Mouse (Mus musculus): ENCODE data around the gene Clpb. TPM values are rescaled to one million over a fixed set of nuclear protein-coding genes. Genes with fewer than 3 reads are reported as not detected.

Gene Clpb
- polyA plus RNA-seq, 1 experiment from 2014 or later = 48.0 TPM

DNA sequence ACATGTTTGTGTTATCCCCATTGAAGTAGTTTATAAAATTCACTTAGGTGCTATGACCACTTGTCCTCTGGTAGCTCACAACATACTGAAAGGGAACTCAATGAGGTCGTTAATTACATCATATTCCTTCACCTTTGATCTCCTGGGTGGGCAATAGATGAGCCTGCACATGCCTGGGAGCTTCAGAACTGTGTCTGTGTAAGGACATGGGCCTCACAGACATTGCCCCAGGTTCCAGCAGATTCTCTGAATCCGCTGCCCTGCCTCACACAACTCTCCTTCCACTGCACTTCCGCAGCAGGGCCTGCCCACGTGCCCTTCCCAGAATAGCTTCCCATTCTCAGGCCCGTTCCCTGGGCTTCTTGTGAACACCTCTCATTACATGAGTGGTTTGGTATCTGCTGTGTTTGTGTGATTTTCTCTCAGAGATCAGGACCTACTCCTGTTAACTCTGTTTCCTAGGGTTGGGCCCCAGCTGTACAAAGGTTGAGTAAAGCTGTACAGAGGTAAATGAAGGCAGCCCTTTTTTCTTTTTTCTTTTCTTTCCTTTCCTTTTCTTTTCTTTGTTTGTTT lies 104.0 kb downstream of the Clpb start:
- Histone ChIP-seq H3K36me3 (no peaks in the 10 kb centered on the region), H3K4me1 (peaks cover 25% of the 10 kb centered on the region), H3K27ac (no peak overlapping the region), H3K4me2 (replicated peaks) (no peak overlapping the region), H3K4me3 (no peak overlapping the region), H3K9me3 (no peaks in the 10 kb centered on the region), H3K27me3 (no peaks in the 10 kb centered on the region), H3K9ac (no peak overlapping the region)
- ATAC-seq (ENCODE audit: insufficient number of reproducible peaks, insufficient read depth, low FRiP score, low TSS enrichment) = no peak
- 82% methylated on average over 5 of the region's 5 CpGs for WGBS

GRCm38 (mm10) chr7:101770051-101770450 lies 106.6 kb downstream of the Clpb start:
- Histone ChIP-seq H3K9me3 (no peaks in the 10 kb centered on the region), H3K27ac (no peak overlapping the region), H3K4me2 (replicated peaks) (no peak overlapping the region), H3K9ac (no peak overlapping the region), H3K27me3 (no peaks in the 10 kb centered on the region), H3K4me3 (no peak overlapping the region), H3K4me1 (peaks cover 29% of the 10 kb centered on the region), H3K36me3 (peaks cover 15% of the 10 kb centered on the region; the same call in 1 of the 2 replicates)
- WGBS = 73% methylated on average over 7 of the region's 7 CpGs
- no peak for ATAC-seq (ENCODE audit: insufficient number of reproducible peaks, insufficient read depth, low FRiP score, low TSS enrichment)

DNA sequence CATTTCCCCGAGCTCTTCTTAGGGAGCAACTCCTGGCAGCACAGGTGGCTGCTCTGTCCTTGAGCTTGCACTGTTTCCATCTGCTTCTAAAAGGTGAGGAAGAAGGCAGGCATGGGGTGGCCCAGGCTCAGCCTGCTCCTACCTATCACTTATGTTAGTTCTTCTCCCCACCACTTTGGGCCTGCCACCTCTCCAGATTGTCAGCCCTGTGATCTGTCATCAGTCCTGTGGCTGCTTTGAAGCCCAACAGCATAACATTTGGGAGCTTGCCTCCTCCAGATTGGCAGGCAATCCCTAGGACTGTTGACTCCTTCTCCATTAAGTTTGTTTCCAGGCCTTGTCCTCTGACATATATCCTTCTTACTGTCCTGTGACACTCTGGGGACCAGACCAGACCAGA lies 108.2 kb downstream of the Clpb start:
- H3K4me1 ChIP-seq = peaks cover 29% of the 10 kb centered on the region
- H3K9me3 ChIP-seq = no peaks in the 10 kb centered on the region
- no peaks in the 10 kb centered on the region for H3K27me3 ChIP-seq
- no peak overlapping the region for H3K9ac ChIP-seq
- no peak overlapping the region for H3K27ac ChIP-seq
- WGBS = 75% methylated on average over 1 of the region's 1 CpGs
- H3K36me3 ChIP-seq = peaks cover 15% of the 10 kb centered on the region; the same call in 1 of the 2 replicates
- no peak overlapping the region for H3K4me2 ChIP-seq (replicated peaks)
- ATAC-seq (ENCODE audit: insufficient number of reproducible peaks, insufficient read depth, low FRiP score, low TSS enrichment) = no peak
- no peak overlapping the region for H3K4me3 ChIP-seq

DNA sequence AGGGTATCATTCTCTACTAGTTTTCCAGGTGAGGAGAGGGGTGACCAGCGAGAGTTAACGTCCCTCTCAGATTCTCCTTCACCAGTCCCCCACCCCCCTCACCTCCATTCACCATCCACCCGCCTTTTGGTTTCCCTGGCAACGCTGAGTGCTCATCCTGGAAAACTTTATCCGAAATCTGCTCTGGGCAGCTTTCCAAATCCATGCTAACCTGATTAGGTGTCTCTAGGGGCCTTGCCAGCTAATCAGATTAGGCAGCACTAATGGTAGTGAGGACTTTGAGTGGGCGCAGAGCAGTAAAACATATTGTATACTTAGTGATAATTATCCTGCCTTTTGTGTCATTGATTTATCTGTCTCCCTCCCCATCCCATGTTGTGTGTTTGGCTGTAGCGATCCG lies 109.3 kb downstream of the Clpb start:
- no peaks in the 10 kb centered on the region for H3K27me3 ChIP-seq
- H3K9ac ChIP-seq = no peak overlapping the region
- 0 out of 2 replicates have a peak, but pooled peaks have one; percentile 19 for ATAC-seq (ENCODE audit: insufficient number of reproducible peaks, insufficient read depth, low FRiP score, low TSS enrichment)
- H3K36me3 ChIP-seq = peaks cover 15% of the 10 kb centered on the region; the same call in 1 of the 2 replicates
- WGBS = 31% methylated on average over 8 of the region's 8 CpGs
- peaks cover 29% of the 10 kb centered on the region for H3K4me1 ChIP-seq
- H3K27ac ChIP-seq = no peak overlapping the region
- no peak overlapping the region for H3K4me3 ChIP-seq
- no peak overlapping the region for H3K4me2 ChIP-seq (replicated peaks)
- no peaks in the 10 kb centered on the region for H3K9me3 ChIP-seq

GRCm38 (mm10) chr7:101777053-101777452 lies 113.6 kb downstream of the Clpb start:
- H3K27ac ChIP-seq = no peak overlapping the region
- 89% methylated on average over 1 of the region's 1 CpGs for WGBS
- no peaks in the 10 kb centered on the region for H3K27me3 ChIP-seq
- no peak for ATAC-seq (ENCODE audit: insufficient number of reproducible peaks, insufficient read depth, low FRiP score, low TSS enrichment)
- H3K4me1 ChIP-seq = peaks cover 7% of the 10 kb centered on the region
- peaks cover 36% of the 10 kb centered on the region for H3K36me3 ChIP-seq
- no peaks in the 10 kb centered on the region for H3K9me3 ChIP-seq
- H3K9ac ChIP-seq = no peak overlapping the region
- no peak overlapping the region for H3K4me3 ChIP-seq
- no peak overlapping the region for H3K4me2 ChIP-seq (replicated peaks)

DNA sequence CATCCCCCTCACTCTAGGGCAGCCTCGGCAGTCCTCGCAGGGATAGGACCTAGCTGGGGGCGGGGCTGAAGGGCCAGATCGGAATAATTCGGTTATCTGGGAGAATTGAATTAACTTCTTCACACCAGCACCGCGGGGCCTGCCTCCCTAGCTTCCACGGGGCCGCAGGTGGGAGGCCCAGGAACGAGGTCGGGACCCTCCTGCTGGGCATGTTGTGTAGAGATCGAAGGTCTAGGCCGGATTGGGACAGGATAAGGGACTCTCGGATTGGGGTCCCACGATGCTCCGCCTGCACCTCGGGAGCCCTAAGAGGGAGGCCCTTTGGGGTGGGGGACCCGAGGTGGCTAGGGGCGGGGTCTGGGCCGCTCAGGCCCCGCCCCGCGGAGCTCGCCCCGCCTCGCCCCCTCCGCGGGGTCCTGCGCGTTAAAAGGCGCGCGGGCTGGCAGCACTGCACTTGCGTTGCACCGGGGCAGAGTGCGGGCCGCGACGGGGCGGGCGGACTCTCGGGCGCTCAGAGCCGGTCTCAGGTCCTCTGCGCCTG lies 154.5 kb downstream of the Clpb start, which contains the start of gene Phox2a:
Gene Phox2a, plus strand, starts transcription at position 453 of the 541 bp plus-strand sequence.
- peaks cover 70% of the 10 kb centered on the region for H3K27me3 ChIP-seq
- H3K9me3 ChIP-seq = no peaks in the 10 kb centered on the region
- 0 out of 2 replicates have a peak, but pooled peaks have one; percentile 24 for ATAC-seq (ENCODE audit: insufficient number of reproducible peaks, insufficient read depth, low FRiP score, low TSS enrichment)
- under 1% methylated on average over 45 of the region's 45 CpGs for WGBS
- peak within 1 kb of the TSS; percentile 50 for H3K4me2 ChIP-seq (replicated peaks)
- peak within 1 kb of the TSS; percentile 34 for H3K4me3 ChIP-seq
- H3K4me1 ChIP-seq = peaks cover 35% of the 10 kb centered on the region
- H3K27ac ChIP-seq = no peak within 1 kb of the TSS
- peak within 1 kb of the TSS; percentile 19; the same call in 1 of the 2 replicates for H3K9ac ChIP-seq
- peaks cover 1% of the 10 kb centered on the region; the same call in 1 of the 2 replicates for H3K36me3 ChIP-seq

DNA sequence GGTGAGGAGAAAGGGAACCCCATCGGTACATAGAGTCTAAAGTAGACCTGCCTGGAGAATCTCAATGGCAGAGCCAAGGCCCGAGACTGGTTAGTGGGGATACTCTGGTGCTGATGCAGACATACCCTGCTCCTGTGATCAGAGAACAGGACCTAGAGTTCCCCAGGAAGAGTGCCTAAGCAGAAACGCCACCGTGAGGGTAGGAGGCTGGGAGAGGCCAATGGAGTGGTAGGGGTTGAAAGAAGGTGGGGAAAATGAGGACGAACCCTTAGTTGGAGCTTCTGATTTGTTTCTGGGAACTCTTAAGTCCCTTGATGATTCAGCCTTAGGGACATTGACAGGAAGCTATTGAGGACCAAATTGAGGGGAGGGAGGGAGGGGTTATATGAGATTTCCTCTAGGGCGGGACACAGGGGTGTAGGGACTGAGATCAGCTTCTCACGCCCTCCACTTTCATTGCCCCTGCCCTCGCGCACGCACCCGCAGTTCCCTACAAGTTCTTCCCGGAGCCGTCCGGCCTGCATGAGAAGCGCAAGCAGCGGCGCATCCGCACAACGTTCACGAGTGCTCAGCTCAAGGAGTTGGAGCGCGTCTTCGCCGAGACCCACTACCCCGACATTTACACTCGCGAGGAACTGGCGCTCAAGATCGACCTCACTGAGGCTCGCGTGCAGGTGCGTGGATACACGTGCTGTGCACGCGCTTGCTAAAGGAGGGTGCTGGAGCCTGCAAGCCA lies 157.0 kb downstream of the Clpb start:
- Histone ChIP-seq H3K27ac (no peak overlapping the region), H3K4me1 (peaks cover 37% of the 10 kb centered on the region)
- WGBS = 2% methylated on average over 35 of the region's 35 CpGs

GRCm38 (mm10) chr7:101821571-101822501 lies 158.4 kb downstream of the Clpb start:
- H3K4me1 ChIP-seq = peaks cover 37% of the 10 kb centered on the region
- peak overlapping the region; percentile 86 for H3K4me2 ChIP-seq (replicated peaks)
- peak overlapping the region; percentile 60 for H3K9ac ChIP-seq
- peaks cover 70% of the 10 kb centered on the region for H3K27me3 ChIP-seq
- H3K9me3 ChIP-seq = no peaks in the 10 kb centered on the region
- H3K4me3 ChIP-seq = peak overlapping the region; percentile 41
- H3K27ac ChIP-seq = 0 out of 2 replicates have a peak overlapping the region, but pooled peaks have one; percentile 3
- peaks cover 38% of the 10 kb centered on the region for H3K36me3 ChIP-seq
- under 1% methylated on average over 71 of the region's 71 CpGs for WGBS
- peak; percentile 81 for ATAC-seq (ENCODE audit: insufficient number of reproducible peaks, insufficient read depth, low FRiP score, low TSS enrichment)

More for the DNA sequence above, 157.0 kb downstream of the Clpb start:
- Histone ChIP-seq H3K27me3 (peaks cover 78% of the 10 kb centered on the region), H3K4me3 (peak overlapping the region; percentile 41), H3K4me2 (replicated peaks) (peak overlapping the region; percentile 86), H3K9me3 (no peaks in the 10 kb centered on the region), H3K36me3 (peaks cover 25% of the 10 kb centered on the region), H3K9ac (no peak overlapping the region)
- no peak for ATAC-seq (ENCODE audit: insufficient number of reproducible peaks, insufficient read depth, low FRiP score, low TSS enrichment)

DNA sequence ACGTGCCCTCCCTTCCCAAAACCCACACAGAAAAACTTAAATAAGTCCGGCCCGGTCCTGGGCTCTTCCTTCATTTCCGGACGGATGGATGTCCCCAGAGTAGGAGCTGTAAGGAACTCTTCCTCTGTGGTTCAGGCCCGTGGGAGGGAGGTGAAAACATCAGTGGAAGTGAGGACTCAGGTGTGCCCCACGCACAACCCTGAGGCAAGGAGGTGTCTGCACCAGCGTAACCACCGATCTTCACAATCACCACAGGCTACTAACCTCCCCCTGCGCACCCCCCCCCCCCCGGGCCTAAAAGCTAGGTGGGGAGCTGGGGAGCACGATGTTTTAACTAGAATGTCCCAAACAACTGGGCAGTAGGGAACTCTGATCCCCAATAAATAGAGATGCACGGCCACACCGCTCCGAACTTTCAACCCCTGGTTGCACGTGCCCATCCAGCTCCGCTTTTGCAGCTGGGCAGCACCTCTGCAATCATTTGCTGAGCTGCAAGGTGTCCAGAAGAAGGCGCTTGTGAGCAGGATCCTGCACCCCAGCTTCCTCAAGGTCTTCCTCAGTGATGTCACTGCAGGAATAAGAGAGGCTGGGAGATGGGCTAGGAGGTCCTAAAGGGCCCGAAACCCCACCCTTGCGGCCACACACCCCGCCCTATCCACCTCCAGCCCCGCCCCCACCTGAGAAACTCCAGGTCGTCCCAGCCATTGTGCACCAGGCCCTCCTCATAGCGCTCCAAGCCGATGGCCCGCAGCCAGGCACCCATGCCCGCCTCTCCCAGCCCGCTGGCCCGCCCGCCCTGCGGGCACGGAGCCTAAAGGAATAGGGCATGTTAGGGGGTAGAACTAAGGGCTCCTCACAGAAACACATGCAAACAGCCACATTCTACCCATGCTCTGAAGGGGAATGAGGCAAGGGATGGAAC lies 159.7 kb downstream of the Clpb start:
- no peak overlapping the region for H3K4me3 ChIP-seq
- H3K27me3 ChIP-seq = peaks cover 58% of the 10 kb centered on the region
- no peak overlapping the region for H3K4me2 ChIP-seq (replicated peaks)
- peaks cover 32% of the 10 kb centered on the region for H3K4me1 ChIP-seq
- ATAC-seq (ENCODE audit: insufficient number of reproducible peaks, insufficient read depth, low FRiP score, low TSS enrichment) = no peak
- WGBS = 29% methylated on average over 30 of the region's 32 CpGs
- H3K27ac ChIP-seq = no peak overlapping the region
- H3K9me3 ChIP-seq = no peaks in the 10 kb centered on the region
- H3K9ac ChIP-seq = no peak overlapping the region
- peaks cover 51% of the 10 kb centered on the region for H3K36me3 ChIP-seq

GRCm38 (mm10) chr7:101823758-101824630 lies 160.6 kb downstream of the Clpb start:
- no peaks in the 10 kb centered on the region for H3K9me3 ChIP-seq
- no peak overlapping the region for H3K9ac ChIP-seq
- H3K4me1 ChIP-seq = peaks cover 27% of the 10 kb centered on the region
- H3K36me3 ChIP-seq = peaks cover 60% of the 10 kb centered on the region
- no peak overlapping the region for H3K4me2 ChIP-seq (replicated peaks)
- H3K4me3 ChIP-seq = no peak overlapping the region
- peaks cover 49% of the 10 kb centered on the region for H3K27me3 ChIP-seq
- WGBS = 85% methylated on average over 18 of the region's 18 CpGs
- no peak overlapping the region for H3K27ac ChIP-seq
- ATAC-seq (ENCODE audit: insufficient number of reproducible peaks, insufficient read depth, low FRiP score, low TSS enrichment) = no peak
